Mouse (Mus musculus): ENCODE results near the gene Ddx41. TPM values are rescaled to one million over a fixed set of nuclear protein-coding genes. Genes with fewer than 3 reads are reported as not detected.
A peak's percentile ranks its signal among the peaks of the same experiment; 100 is the strongest.

Gene Ddx41
- polyA plus RNA-seq, 1 experiment from 2014 or later = 57.0 TPM

DNA sequence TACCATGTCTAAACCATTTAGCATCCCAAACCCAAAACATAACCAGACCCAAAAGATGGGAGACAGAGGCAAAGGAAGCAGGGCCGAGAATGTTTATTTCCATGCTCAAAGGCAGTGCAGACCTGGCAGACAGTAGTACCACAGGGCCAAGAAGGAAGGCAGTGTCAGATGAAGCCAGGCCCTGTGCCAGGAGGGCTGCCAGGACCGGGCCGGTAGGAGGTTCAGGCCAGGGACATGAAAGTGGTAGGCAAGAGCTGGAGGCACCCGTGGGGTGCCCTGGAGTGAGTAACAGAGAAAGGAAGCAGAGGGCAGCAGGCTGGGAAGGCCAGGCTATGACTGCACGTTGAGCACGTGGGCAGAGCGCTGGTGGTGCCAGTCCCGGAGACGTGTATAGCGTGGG lies 29.8 kb downstream of the Ddx41 start:
- no peak overlapping the region for H3K9ac ChIP-seq (ENCODE audit: low read depth, low read length)
- H3K4me3 ChIP-seq (ENCODE audit: low read depth, low read length) = no peak overlapping the region
- H3K4me2 ChIP-seq (ENCODE audit: low read length) = no peak overlapping the region
- H3K36me3 ChIP-seq (ENCODE audit: control insufficient read depth, insufficient read depth, low read length) = peaks cover 43% of the 10 kb centered on the region
- H3K9me3 ChIP-seq (replicated peaks; ENCODE audit: control insufficient read depth, low read length, poor library complexity, severe bottlenecking) = no peaks in the 10 kb centered on the region
- no peak for ATAC-seq
- no peak overlapping the region for H3K27ac ChIP-seq (ENCODE audit: low read length)
- no peaks in the 10 kb centered on the region for H3K27me3 ChIP-seq (ENCODE audit: control insufficient read depth, insufficient read depth, low read depth, low read length)
- 95% methylated on average over 10 of the region's 10 CpGs for WGBS
- H3K4me1 ChIP-seq (ENCODE audit: control insufficient read depth, insufficient read depth, low read length) = peaks cover 16% of the 10 kb centered on the region

DNA sequence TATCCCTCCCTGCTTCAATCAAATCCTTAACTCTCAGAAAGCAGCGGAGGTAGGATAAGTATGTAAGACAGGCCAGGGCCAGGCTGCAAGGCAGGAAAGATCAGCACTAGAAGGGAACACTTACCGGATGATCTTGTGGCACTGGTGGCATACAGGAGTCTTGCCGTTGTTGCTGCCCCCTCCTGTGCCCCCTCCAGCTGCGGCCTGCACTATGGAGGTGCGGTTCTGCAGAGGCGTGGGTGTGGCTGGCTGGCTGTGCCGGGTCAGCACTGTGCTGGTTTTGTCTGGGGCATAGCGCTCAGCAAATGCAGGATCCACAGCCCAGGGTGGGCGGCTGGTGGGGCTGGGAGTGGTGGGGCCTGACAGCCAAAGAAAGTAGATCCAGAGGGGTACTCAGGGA lies 30.6 kb downstream of the Ddx41 start:
- no peak for ATAC-seq
- WGBS = 96% methylated on average over 9 of the region's 9 CpGs
- Histone ChIP-seq H3K27me3 (ENCODE audit: control insufficient read depth, insufficient read depth, low read depth, low read length) (no peaks in the 10 kb centered on the region), H3K4me3 (ENCODE audit: low read depth, low read length) (no peak overlapping the region), H3K9me3 (replicated peaks; ENCODE audit: control insufficient read depth, low read length, poor library complexity, severe bottlenecking) (no peaks in the 10 kb centered on the region), H3K9ac (ENCODE audit: low read depth, low read length) (no peak overlapping the region), H3K27ac (ENCODE audit: low read length) (no peak overlapping the region), H3K4me2 (ENCODE audit: low read length) (no peak overlapping the region), H3K4me1 (ENCODE audit: control insufficient read depth, insufficient read depth, low read length) (peaks cover 7% of the 10 kb centered on the region), H3K36me3 (ENCODE audit: control insufficient read depth, insufficient read depth, low read length) (peaks cover 43% of the 10 kb centered on the region)

DNA sequence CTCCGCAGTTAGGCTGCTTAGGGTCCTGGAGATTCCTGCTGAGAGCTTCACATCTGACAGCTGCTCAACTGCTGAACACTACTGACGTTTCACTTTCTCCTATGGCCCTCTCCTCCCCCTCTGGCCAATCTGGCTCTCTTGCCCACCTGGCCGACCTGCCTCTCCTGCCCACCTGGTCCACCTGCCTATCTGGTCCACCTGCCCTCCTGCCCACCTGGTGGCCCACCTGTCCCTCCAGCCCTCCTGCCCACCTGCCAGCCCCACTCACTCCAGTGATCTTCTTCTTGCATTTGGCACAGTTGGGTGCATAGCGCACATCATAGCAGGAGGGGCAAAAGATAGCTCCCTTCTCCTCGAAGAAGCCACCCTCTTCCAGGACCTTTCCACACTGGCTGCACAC lies 32.1 kb downstream of the Ddx41 start:
- Histone ChIP-seq H3K4me3 (ENCODE audit: low read depth, low read length) (no peak overlapping the region), H3K9me3 (replicated peaks; ENCODE audit: control insufficient read depth, low read length, poor library complexity, severe bottlenecking) (no peaks in the 10 kb centered on the region), H3K9ac (ENCODE audit: low read depth, low read length) (no peak overlapping the region), H3K36me3 (ENCODE audit: control insufficient read depth, insufficient read depth, low read length) (peaks cover 41% of the 10 kb centered on the region), H3K27ac (ENCODE audit: low read length) (no peak overlapping the region), H3K4me2 (ENCODE audit: low read length) (no peak overlapping the region), H3K4me1 (ENCODE audit: control insufficient read depth, insufficient read depth, low read length) (no peaks in the 10 kb centered on the region), H3K27me3 (ENCODE audit: control insufficient read depth, insufficient read depth, low read depth, low read length) (no peaks in the 10 kb centered on the region)
- WGBS = 84% methylated on average over 5 of the region's 5 CpGs
- no peak for ATAC-seq

DNA sequence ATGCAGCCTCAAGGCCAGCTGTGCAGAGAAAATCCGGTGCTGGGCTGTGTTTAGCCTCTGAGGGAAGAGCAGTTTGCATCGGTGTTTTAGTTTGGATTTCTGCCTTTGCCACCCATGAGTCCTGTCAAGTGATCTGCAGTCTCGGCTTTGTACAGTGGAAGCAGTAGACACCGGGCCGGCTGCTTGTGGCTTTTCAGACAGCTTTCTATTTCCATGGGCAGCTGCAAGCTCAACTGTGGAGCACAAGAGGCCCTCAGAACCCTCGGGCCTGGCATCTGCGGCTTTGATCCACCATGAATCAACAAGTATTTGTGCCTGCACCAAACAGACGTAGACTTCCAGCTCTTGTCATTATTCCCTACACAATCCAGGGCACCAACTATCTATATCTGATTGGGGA lies 34.1 kb downstream of the Ddx41 start:
- 88% methylated on average over 8 of the region's 8 CpGs for whole genome bisulfite sequencing
- no peaks in the 10 kb centered on the region for H3K4me1 ChIP-seq (ENCODE audit: control insufficient read depth, insufficient read depth, low read length)
- H3K36me3 ChIP-seq (ENCODE audit: control insufficient read depth, insufficient read depth, low read length) = peaks cover 29% of the 10 kb centered on the region
- ATAC-seq = no peak
- no peak overlapping the region for H3K27ac ChIP-seq (ENCODE audit: low read length)
- no peak overlapping the region for H3K9ac ChIP-seq (ENCODE audit: low read depth, low read length)
- H3K27me3 ChIP-seq (ENCODE audit: control insufficient read depth, insufficient read depth, low read depth, low read length) = no peaks in the 10 kb centered on the region
- no peak overlapping the region for H3K4me3 ChIP-seq (ENCODE audit: low read depth, low read length)
- no peaks in the 10 kb centered on the region for H3K9me3 ChIP-seq (replicated peaks; ENCODE audit: control insufficient read depth, low read length, poor library complexity, severe bottlenecking)
- H3K4me2 ChIP-seq (ENCODE audit: low read length) = no peak overlapping the region

DNA sequence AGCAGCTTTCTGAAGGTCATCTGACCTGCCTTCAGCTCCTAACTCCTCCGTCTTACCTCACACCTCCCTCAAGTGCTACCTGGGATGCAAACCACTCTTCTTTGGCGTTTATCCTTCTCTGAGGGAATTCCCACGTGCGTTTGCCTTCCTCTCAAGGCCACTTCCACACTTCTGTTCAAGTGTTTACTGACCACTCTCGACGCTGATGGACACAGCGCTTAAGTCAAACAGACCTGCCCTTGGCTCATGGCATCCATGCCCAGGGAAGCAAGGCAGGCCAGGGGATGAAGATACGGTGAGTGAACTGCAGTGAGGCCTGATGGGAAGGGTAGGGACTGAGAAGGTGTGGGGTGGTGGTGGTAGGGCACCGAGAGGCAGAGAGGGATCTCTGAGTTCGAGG lies 35.9 kb downstream of the Ddx41 start:
- Histone ChIP-seq H3K9me3 (replicated peaks; ENCODE audit: control insufficient read depth, low read length, poor library complexity, severe bottlenecking) (no peaks in the 10 kb centered on the region), H3K36me3 (ENCODE audit: control insufficient read depth, insufficient read depth, low read length) (peaks cover 18% of the 10 kb centered on the region), H3K27ac (ENCODE audit: low read length) (no peak overlapping the region), H3K4me3 (ENCODE audit: low read depth, low read length) (no peak overlapping the region), H3K4me1 (ENCODE audit: control insufficient read depth, insufficient read depth, low read length) (peaks cover 11% of the 10 kb centered on the region), H3K4me2 (ENCODE audit: low read length) (no peak overlapping the region), H3K9ac (ENCODE audit: low read depth, low read length) (no peak overlapping the region), H3K27me3 (ENCODE audit: control insufficient read depth, insufficient read depth, low read depth, low read length) (no peaks in the 10 kb centered on the region)
- 84% methylated on average over 10 of the region's 10 CpGs for WGBS
- no peak for ATAC-seq

DNA sequence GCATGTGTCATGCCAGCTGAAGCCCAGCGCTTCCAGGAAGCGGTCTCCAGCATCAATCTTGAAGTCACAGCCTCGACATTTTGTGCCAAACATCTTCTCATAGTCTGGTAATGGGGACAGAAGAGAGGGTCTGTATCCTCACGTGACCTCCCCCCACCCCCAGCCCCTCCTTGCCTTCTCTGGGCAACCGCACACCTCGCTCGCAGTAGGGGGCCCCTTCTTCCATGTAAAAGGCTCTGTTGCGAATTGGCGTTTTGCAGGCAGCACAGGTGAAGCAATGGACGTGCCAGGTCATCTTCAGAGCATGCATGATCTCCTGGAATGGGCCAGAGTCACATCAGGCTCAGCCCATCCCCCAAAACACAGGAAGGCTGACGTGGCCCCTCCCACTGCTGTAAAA lies 37.6 kb downstream of the Ddx41 start:
- Histone ChIP-seq H3K4me2 (ENCODE audit: low read length) (no peak overlapping the region), H3K36me3 (ENCODE audit: control insufficient read depth, insufficient read depth, low read length) (peaks cover 13% of the 10 kb centered on the region), H3K9ac (ENCODE audit: low read depth, low read length) (no peak overlapping the region), H3K4me1 (ENCODE audit: control insufficient read depth, insufficient read depth, low read length) (peaks cover 22% of the 10 kb centered on the region), H3K9me3 (replicated peaks; ENCODE audit: control insufficient read depth, low read length, poor library complexity, severe bottlenecking) (no peaks in the 10 kb centered on the region), H3K4me3 (ENCODE audit: low read depth, low read length) (no peak overlapping the region), H3K27me3 (ENCODE audit: control insufficient read depth, insufficient read depth, low read depth, low read length) (no peaks in the 10 kb centered on the region), H3K27ac (ENCODE audit: low read length) (no peak overlapping the region)
- 52% methylated on average over 11 of the region's 11 CpGs for WGBS
- no peak for ATAC-seq

DNA sequence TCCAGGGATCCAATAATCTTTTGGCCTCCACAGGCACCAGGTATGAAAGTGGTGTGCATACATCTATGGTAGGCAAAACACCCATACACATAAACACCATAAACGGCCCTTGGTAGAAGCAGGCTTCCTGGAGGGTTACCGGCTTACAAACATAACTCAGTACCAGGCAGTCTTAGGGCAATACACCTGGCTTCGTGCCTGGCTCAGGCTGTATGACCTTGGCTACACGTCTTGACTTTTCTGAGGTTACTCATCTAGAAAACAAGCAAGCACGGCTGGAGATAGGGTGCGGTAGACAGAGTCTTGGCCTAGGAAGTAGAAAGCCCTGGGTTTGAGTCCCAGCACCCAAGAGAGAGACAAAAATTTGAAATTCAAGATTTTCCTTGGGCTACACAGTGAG lies 39.8 kb downstream of the Ddx41 start:
- Histone ChIP-seq H3K36me3 (ENCODE audit: control insufficient read depth, insufficient read depth, low read length) (0 out of 2 replicates have a peak, but pooled peaks cover 3% of the 10 kb centered on the region), H3K27ac (ENCODE audit: low read length) (no peak overlapping the region; the same call in 1 of the 2 replicates), H3K27me3 (ENCODE audit: control insufficient read depth, insufficient read depth, low read depth, low read length) (no peaks in the 10 kb centered on the region), H3K4me2 (ENCODE audit: low read length) (no peak overlapping the region), H3K4me1 (ENCODE audit: control insufficient read depth, insufficient read depth, low read length) (peaks cover 22% of the 10 kb centered on the region), H3K9ac (ENCODE audit: low read depth, low read length) (no peak overlapping the region), H3K4me3 (ENCODE audit: low read depth, low read length) (no peak overlapping the region), H3K9me3 (replicated peaks; ENCODE audit: control insufficient read depth, low read length, poor library complexity, severe bottlenecking) (no peaks in the 10 kb centered on the region)
- ATAC-seq = no peak
- WGBS = 90% methylated on average over 6 of the region's 6 CpGs

DNA sequence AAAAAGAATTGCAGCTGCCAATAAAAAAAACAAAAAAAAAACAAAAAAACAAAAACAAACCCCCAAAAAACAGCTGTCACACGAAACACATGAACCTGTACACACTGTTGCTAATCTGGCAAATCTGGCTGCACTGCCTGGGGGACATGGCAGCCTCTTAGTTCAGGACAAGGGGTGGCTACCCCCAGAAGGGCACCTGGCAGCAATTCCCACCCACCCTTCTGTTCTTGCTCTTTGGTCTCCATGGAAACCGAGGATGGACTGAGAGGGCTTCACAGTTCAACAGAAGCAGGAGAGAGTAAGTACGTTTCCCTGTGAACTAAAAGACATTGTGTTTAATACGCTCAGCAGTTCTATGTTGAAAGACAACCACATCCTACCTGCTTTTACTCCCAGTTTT lies 40.8 kb downstream of the Ddx41 start:
- no peaks in the 10 kb centered on the region for H3K9me3 ChIP-seq (replicated peaks; ENCODE audit: control insufficient read depth, low read length, poor library complexity, severe bottlenecking)
- no peak for ATAC-seq
- 0 out of 2 replicates have a peak, but pooled peaks cover 3% of the 10 kb centered on the region for H3K36me3 ChIP-seq (ENCODE audit: control insufficient read depth, insufficient read depth, low read length)
- WGBS = 14% methylated on average over 4 of the region's 4 CpGs
- H3K4me1 ChIP-seq (ENCODE audit: control insufficient read depth, insufficient read depth, low read length) = peaks cover 22% of the 10 kb centered on the region
- no peak overlapping the region for H3K9ac ChIP-seq (ENCODE audit: low read depth, low read length)
- H3K27me3 ChIP-seq (ENCODE audit: control insufficient read depth, insufficient read depth, low read depth, low read length) = no peaks in the 10 kb centered on the region
- H3K4me2 ChIP-seq (ENCODE audit: low read length) = no peak overlapping the region
- H3K27ac ChIP-seq (ENCODE audit: low read length) = peak overlapping the region; percentile 39; the same call in 1 of the 2 replicates
- no peak overlapping the region for H3K4me3 ChIP-seq (ENCODE audit: low read depth, low read length)

DNA sequence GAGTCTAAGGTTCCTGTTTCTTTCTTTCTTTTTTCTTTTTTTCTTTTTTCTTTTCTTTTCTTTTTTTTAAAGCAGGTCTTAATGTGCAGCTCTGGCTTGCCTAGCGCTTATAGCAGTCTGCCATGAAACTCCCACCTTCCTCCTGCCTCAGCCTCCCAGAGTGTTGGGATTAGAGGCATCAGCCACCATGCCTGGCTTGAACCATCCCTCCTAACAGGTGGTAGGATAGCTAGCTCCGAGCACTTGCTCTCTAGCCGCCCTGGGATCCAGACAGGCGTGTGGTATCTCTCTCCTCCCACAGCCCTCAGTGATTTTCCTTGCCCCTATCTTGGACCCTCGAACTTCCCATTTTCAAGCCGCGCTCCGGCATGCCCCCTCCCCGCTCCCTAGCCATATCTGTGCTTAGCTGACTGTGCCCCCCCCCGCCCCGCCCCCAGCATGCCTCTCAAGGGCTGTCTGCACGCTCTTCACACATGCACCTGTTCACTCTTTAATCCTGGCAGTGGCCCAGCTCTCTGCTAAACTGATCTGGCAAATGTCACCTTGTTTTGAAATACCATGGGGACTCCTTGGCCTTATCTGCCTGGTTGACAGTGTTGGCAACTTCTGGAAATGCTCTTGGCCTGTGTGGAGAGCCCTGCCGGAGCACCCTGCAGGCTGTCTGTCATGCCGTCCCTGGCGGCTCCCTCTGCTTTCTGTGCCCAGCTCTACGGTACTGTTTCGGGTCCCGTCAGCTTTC lies 41.4 kb downstream of the Ddx41 start:
- Histone ChIP-seq H3K27ac (ENCODE audit: low read length) (peak overlapping the region; percentile 35; the same call in 1 of the 2 replicates), H3K4me1 (ENCODE audit: control insufficient read depth, insufficient read depth, low read length) (peaks cover 22% of the 10 kb centered on the region), H3K9me3 (replicated peaks; ENCODE audit: control insufficient read depth, low read length, poor library complexity, severe bottlenecking) (no peaks in the 10 kb centered on the region), H3K4me2 (ENCODE audit: low read length) (no peak overlapping the region), H3K27me3 (ENCODE audit: control insufficient read depth, insufficient read depth, low read depth, low read length) (no peaks in the 10 kb centered on the region), H3K36me3 (ENCODE audit: control insufficient read depth, insufficient read depth, low read length) (0 out of 2 replicates have a peak, but pooled peaks cover 3% of the 10 kb centered on the region), H3K9ac (ENCODE audit: low read depth, low read length) (no peak overlapping the region), H3K4me3 (ENCODE audit: low read depth, low read length) (no peak overlapping the region)
- 10% methylated on average over 18 of the region's 18 CpGs for WGBS
- 0 out of 2 replicates have a peak, but pooled peaks have one; percentile 21 for ATAC-seq

Data from midbrain, embryonic 16.5 days (tissue).